Mouse (Mus musculus) midbrain, embryonic 14.5 days (tissue): ENCODE data around the gene Cryba2. TPM values are rescaled to one million over a fixed set of nuclear protein-coding genes. Genes with fewer than 3 reads are reported as not detected.
A peak's percentile ranks its signal among the peaks of the same experiment; 100 is the strongest.

Source experiments
- ATAC-seq: fragments of 200-750 bp; cut with Nextera tagmentation; 2 replicates; pipeline ENCODE4 v1.8.0; 2017; ENCODE audit warnings: moderate number of reproducible peaks, moderate library complexity; ENCODE audit not compliant: low FRiP score, low TSS enrichment
- DNase-seq: peaks from one replicate; pipeline ENCODE4 v3.0.0-alpha.2; 2015
- H3K27ac ChIP-seq: fragments of 300-500 bp; sonication (generic); replicated peaks from 2 replicates; pipeline ENCODE4 v1.5.1; 2014; ENCODE audit warnings: mild to moderate bottlenecking, low read depth, low read length, moderate library complexity
- H3K27me3 ChIP-seq: fragments of 300-500 bp; sonication (generic); 2 replicates; pipeline ENCODE4 v1.6.1; 2014; ENCODE audit warnings: low read length, control low read depth, mixed read lengths; ENCODE audit not compliant: control insufficient read depth, insufficient read depth
- H3K36me3 ChIP-seq: fragments of 300-500 bp; sonication (generic); 2 replicates; pipeline ENCODE4 v1.6.1; 2014; ENCODE audit warnings: low read length, control low read depth; ENCODE audit not compliant: control insufficient read depth, insufficient read depth
- H3K4me1 ChIP-seq: fragments of 300-500 bp; sonication (generic); 2 replicates; pipeline ENCODE4 v1.6.1; 2014; ENCODE audit warnings: mild to moderate bottlenecking, antibody characterized with exemption, low read length, control low read depth; ENCODE audit not compliant: control insufficient read depth, insufficient read depth
- H3K4me2 ChIP-seq: fragments of 300-500 bp; sonication (generic); 2 replicates; pipeline ENCODE4 v1.6.1; 2014; ENCODE audit warnings: mild to moderate bottlenecking, low read length, moderate library complexity
- H3K4me3 ChIP-seq: fragments of 300-500 bp; sonication (generic); replicated peaks from 2 replicates; pipeline ENCODE4 v1.5.1; 2014; ENCODE audit warnings: low read depth, low read length
- H3K9ac ChIP-seq: fragments of 300-500 bp; sonication (generic); replicated peaks from 2 replicates; pipeline ENCODE4 v1.6.1; 2014; ENCODE audit warnings: mild to moderate bottlenecking, low read length, moderate library complexity
- H3K9me3 ChIP-seq: fragments of 300-500 bp; sonication (generic); 2 replicates; pipeline ENCODE4 v1.6.1; 2016; ENCODE audit warnings: low read length, control low read depth, mixed read lengths; ENCODE audit not compliant: control insufficient read depth
- WGBS: fragments of 180-500 bp; shearing (Covaris S2); extraction: QIAGEN DNeasy Blood & Tissue Kit; methylation state at CpG from one replicate; pipeline ENCODE4 v1.1.7; 2014; 5-methylcytosine and 5-hydroxymethylcytosine counted together
- polyA plus RNA-seq: library from polyadenylated mRNA; unstranded; fragments of >200 nt; fragmentation: Nextera tagmentation; extraction: Ambion mirVana; gene quantifications from 2 replicates; pipeline ENCODE4 v1.2.1, GENCODE M21; 2014

Cryba2 gene
- polyA plus RNA-seq = 0.77 TPM in 1 of 2 replicates, not detected in the other

GRCm38 (mm10) chr1:74893134-74893855 lies at the start of gene Cryba2:
Gene Cryba2, minus strand, starts transcription at chr1:74893143.
- 2% methylated on average over 25 of the region's 25 CpGs for WGBS
- H3K27me3 ChIP-seq = peaks cover 70% of the 10 kb centered on the region
- peak within 1 kb of the TSS; percentile 48 for H3K4me2 ChIP-seq
- no peaks in the 10 kb centered on the region for H3K9me3 ChIP-seq
- peaks cover 8% of the 10 kb centered on the region; the same call in 1 of the 2 replicates for H3K4me1 ChIP-seq
- peak within 1 kb of the TSS; percentile 29; the same call in 1 of the 2 replicates for H3K9ac ChIP-seq
- no peak within 1 kb of the TSS for H3K27ac ChIP-seq
- DNase-seq (peak; percentile 86), ATAC-seq (peak; percentile 55)
- peak within 1 kb of the TSS; percentile 29 for H3K4me3 ChIP-seq
- no peaks in the 10 kb centered on the region for H3K36me3 ChIP-seq

GRCm38 (mm10) chr1:74941651-74942360 lies 48.9 kb upstream of the Cryba2 start:
- Histone ChIP-seq H3K4me3 (no peak overlapping the region), H3K27ac (no peak overlapping the region), H3K4me2 (no peak overlapping the region), H3K9ac (no peak overlapping the region), H3K9me3 (no peaks in the 10 kb centered on the region), H3K27me3 (peaks cover 11% of the 10 kb centered on the region; the same call in 1 of the 2 replicates), H3K4me1 (no peaks in the 10 kb centered on the region), H3K36me3 (no peaks in the 10 kb centered on the region)
- ATAC-seq (no peak), DNase-seq (no peak)
- WGBS = 69% methylated on average over 12 of the region's 12 CpGs

GRCm38 (mm10) chr1:74939762-74940161 lies 46.8 kb upstream of the Cryba2 start:
- Histone ChIP-seq H3K27ac (no peak overlapping the region), H3K9ac (no peak overlapping the region), H3K36me3 (no peaks in the 10 kb centered on the region), H3K4me2 (no peak overlapping the region), H3K4me3 (no peak overlapping the region), H3K4me1 (no peaks in the 10 kb centered on the region), H3K9me3 (no peaks in the 10 kb centered on the region), H3K27me3 (peaks cover 8% of the 10 kb centered on the region; the same call in 1 of the 2 replicates)
- ATAC-seq (no peak), DNase-seq (no peak)
- WGBS = 9% methylated on average over 3 of the region's 3 CpGs

- 44% methylated on average over 12 of the region's 12 CpGs for WGBS
- Histone ChIP-seq H3K9ac (no peak overlapping the region), H3K36me3 (no peaks in the 10 kb centered on the region), H3K27me3 (peaks cover 9% of the 10 kb centered on the region; the same call in 1 of the 2 replicates), H3K4me3 (no peak overlapping the region), H3K27ac (no peak overlapping the region), H3K4me2 (no peak overlapping the region), H3K9me3 (no peaks in the 10 kb centered on the region), H3K4me1 (no peaks in the 10 kb centered on the region)
- no peak for DNase-seq
- no peak for ATAC-seq
These were observed 43.4 kb upstream of the Cryba2 start for GRCm38 (mm10) chr1:74936221-74936830.

- peak within 1 kb of the TSS; percentile 34 for H3K4me3 ChIP-seq
- no peaks in the 10 kb centered on the region for H3K36me3 ChIP-seq
- peaks cover 9% of the 10 kb centered on the region; the same call in 1 of the 2 replicates for H3K27me3 ChIP-seq
- ATAC-seq (peak; percentile 48; the same call in 1 of the 2 replicates), DNase-seq (peak; percentile 91)
- H3K9me3 ChIP-seq = no peaks in the 10 kb centered on the region
- no peaks in the 10 kb centered on the region for H3K4me1 ChIP-seq
- WGBS = under 1% methylated on average over 18 of the region's 18 CpGs
- 0 out of 2 replicates have a peak within 1 kb of the TSS, but pooled peaks have one; percentile 2 for H3K9ac ChIP-seq
- peak within 1 kb of the TSS; percentile 58 for H3K4me2 ChIP-seq
- no peak within 1 kb of the TSS for H3K27ac ChIP-seq
These were observed 42.5 kb upstream of the Cryba2 start, which contains the start of gene Cfap65 for GRCm38 (mm10) chr1:74935402-74935801. Gene Cfap65, minus strand, starts transcription at chr1:74935599.

- no peak overlapping the region for H3K27ac ChIP-seq
- no peaks in the 10 kb centered on the region for H3K4me1 ChIP-seq
- H3K36me3 ChIP-seq = no peaks in the 10 kb centered on the region
- DNase-seq (no peak), ATAC-seq (no peak)
- H3K9ac ChIP-seq = no peak overlapping the region
- WGBS = 82% methylated on average over 9 of the region's 9 CpGs
- H3K4me2 ChIP-seq = no peak overlapping the region
- H3K9me3 ChIP-seq = no peaks in the 10 kb centered on the region
- H3K4me3 ChIP-seq = no peak overlapping the region
- no peaks in the 10 kb centered on the region for H3K27me3 ChIP-seq
These were observed 34.8 kb upstream of the Cryba2 start for GRCm38 (mm10) chr1:74927621-74928296.

- Histone ChIP-seq H3K27ac (no peak overlapping the region), H3K4me3 (no peak overlapping the region), H3K36me3 (no peaks in the 10 kb centered on the region), H3K27me3 (no peaks in the 10 kb centered on the region), H3K9me3 (no peaks in the 10 kb centered on the region), H3K4me1 (no peaks in the 10 kb centered on the region), H3K4me2 (no peak overlapping the region), H3K9ac (no peak overlapping the region)
- 34% methylated on average over 6 of the region's 6 CpGs for WGBS
- DNase-seq = peak; percentile 61
- no peak for ATAC-seq
These were observed 33.8 kb upstream of the Cryba2 start for GRCm38 (mm10) chr1:74926721-74927120.

GRCm38 (mm10) chr1:74924464-74924863 lies 31.5 kb upstream of the Cryba2 start:
- no peaks in the 10 kb centered on the region for H3K4me1 ChIP-seq
- WGBS = 70% methylated on average over 4 of the region's 4 CpGs
- ATAC-seq (no peak), DNase-seq (no peak)
- no peaks in the 10 kb centered on the region for H3K9me3 ChIP-seq
- no peaks in the 10 kb centered on the region for H3K27me3 ChIP-seq
- H3K9ac ChIP-seq = no peak overlapping the region
- no peak overlapping the region for H3K27ac ChIP-seq
- H3K4me3 ChIP-seq = no peak overlapping the region
- no peak overlapping the region for H3K4me2 ChIP-seq
- H3K36me3 ChIP-seq = no peaks in the 10 kb centered on the region
